Mouse (Mus musculus) heart, postnatal 10 days (tissue): ENCODE results near the gene Tut1. TPM values are rescaled to one million over a fixed set of nuclear protein-coding genes. Genes with fewer than 3 reads are reported as not detected.

Experiments used
- DNase-seq, 2 experiments: peaks; one replicate each; pipeline ENCODE4 v3.0.0; 2021
- intact Hi-C: fragments of 180-260 bp; cut with DNase I; formaldehyde crosslinking; loops from one replicate; pipeline ENCODE4 v1.15.1; 2025
- total RNA-seq, 2 experiments: library from RNA; stranded (reverse); gene quantifications; 2 replicates each; pipeline ENCODE4 v1.2.3; 2021

Gene Tut1
- total RNA-seq, result 10 to 100 TPM in 1 of 2 experiments, 1 to 10 TPM in 1; 8.5 to 10.4 TPM

GRCm38 (mm10) chr19:8953135-8954039 is at the start of gene Tut1:
Gene Tut1, plus strand, starts transcription at chr19:8953847.
- intact Hi-C loops, result no loop called here

GRCm38 (mm10) chr19:8908531-8908930 is 45.1 kb upstream of the Tut1 start:
- DNase-seq, result no peak
- intact Hi-C loops, result no loop called here

More at GRCm38 (mm10) chr19:8953135-8954039, at the start of gene Tut1:
- peak; percentile 96 to 97 for DNase-seq

GRCm38 (mm10) chr19:8911810-8912209 is 41.8 kb upstream of the Tut1 start:
- intact Hi-C loops, result no loop called here

GRCm38 (mm10) chr19:8914212-8914611 is 39.4 kb upstream of the Tut1 start:
- intact Hi-C loops, result no loop called here
- no peak for DNase-seq

More at GRCm38 (mm10) chr19:8911810-8912209, 41.8 kb upstream of the Tut1 start:
- no peak for DNase-seq

GRCm38 (mm10) chr19:8919000-8919399 is 34.6 kb upstream of the Tut1 start:
- intact Hi-C loops, result no loop called here
- DNase-seq, result no peak

- intact Hi-C loops, result no loop called here
- DNase-seq, result no peak
Observed at GRCm38 (mm10) chr19:8919684-8920072, 34.0 kb upstream of the Tut1 start.

GRCm38 (mm10) chr19:8920073-8920736 is 33.4 kb upstream of the Tut1 start, which contains the start of gene B3gat3:
Gene B3gat3, plus strand, starts transcription at chr19:8920374.
- intact Hi-C loops, result no loop called here
- DNase-seq, result peak; percentile 98

GRCm38 (mm10) chr19:8920836-8921291 is 32.8 kb upstream of the Tut1 start:
- DNase-seq, result peak in 1 of 2 experiments; percentile 52
- intact Hi-C loops, result no loop called here

- no peak for DNase-seq
- intact Hi-C loops, result no loop called here
Observed at GRCm38 (mm10) chr19:8921741-8922140, 31.9 kb upstream of the Tut1 start.

GRCm38 (mm10) chr19:8926766-8927165 is 26.9 kb upstream of the Tut1 start:
- DNase-seq, result no peak
- intact Hi-C loops, result no loop called here

- intact Hi-C loops, result no loop called here
- no peak for DNase-seq
Observed at GRCm38 (mm10) chr19:8927891-8928525, 25.6 kb upstream of the Tut1 start.

- intact Hi-C loops, result no loop called here
- DNase-seq, result no peak
Observed at GRCm38 (mm10) chr19:8928689-8929223, 24.9 kb upstream of the Tut1 start.

GRCm38 (mm10) chr19:8929224-8930088 is 24.2 kb upstream of the Tut1 start, which contains the start of the genes Rom1 and Eml3:
Gene Rom1, minus strand, starts transcription at chr19:8929356.
Gene Eml3, plus strand, starts transcription at chr19:8929552.
- peak; percentile 94 to 95 for DNase-seq
- intact Hi-C loops, result no loop called here

- intact Hi-C loops, result no loop called here
- DNase-seq, result no peak
Observed at GRCm38 (mm10) chr19:8930117-8930516, 23.5 kb upstream of the Tut1 start.

- no peak for DNase-seq
- intact Hi-C loops, result no loop called here
Observed at GRCm38 (mm10) chr19:8930771-8931170, 22.9 kb upstream of the Tut1 start.

GRCm38 (mm10) chr19:8936736-8937135 is 16.9 kb upstream of the Tut1 start:
- intact Hi-C loops, result no loop called here
- no peak for DNase-seq

GRCm38 (mm10) chr19:8940526-8941133 is 13.0 kb upstream of the Tut1 start:
- intact Hi-C loops, result no loop called here
- no peak for DNase-seq

GRCm38 (mm10) chr19:8941136-8941514 is 12.5 kb upstream of the Tut1 start:
- intact Hi-C loops, result no loop called here

GRCm38 (mm10) chr19:8941515-8942217 is 12.0 kb upstream of the Tut1 start, which contains the start of gene Mta2:
Gene Mta2, plus strand, starts transcription at chr19:8941875.
- DNase-seq, result peak; percentile 98 to 99
- intact Hi-C loops, result no loop called here

More at GRCm38 (mm10) chr19:8941136-8941514, 12.5 kb upstream of the Tut1 start:
- DNase-seq, result no peak
